Mouse (Mus musculus) ES-E14 (cell line): ENCODE measurements at regions not wholly inside any gene's neighbourhood (a gene's known extent, or its start where the extent isn't known, plus 50 kb on each side); places are given as distances from the start of the nearest gene placed in this dataset.

ENCODE experiments used
- DNase-seq: peaks from one replicate; pipeline ENCODE4 v3.0.0-alpha.2; 2013; ENCODE audit warnings: low read depth, low spot score
- H3K27ac ChIP-seq: 2 replicates; pipeline ENCODE4 v1.5.1; 2012; ENCODE audit warnings: low read depth, mild to moderate bottlenecking, low read length, moderate library complexity, mixed read lengths; ENCODE audit not compliant: poor library complexity, insufficient read depth, severe bottlenecking
- H3K36me3 ChIP-seq: 2 replicates; pipeline ENCODE4 v1.6.1; 2012; ENCODE audit warnings: mild to moderate bottlenecking, low read length, moderate library complexity, mixed read lengths; ENCODE audit not compliant: control insufficient read depth, poor library complexity, insufficient read depth, severe bottlenecking
- H3K4me1 ChIP-seq, 2 experiments: fragments of 150-350 bp in 1 of 2; sonication (generic) in 1 of 2; 2 replicates each; pipeline ENCODE4 v1.6.1; 2012; ENCODE audit warnings: low read length in 2 of 2, mild to moderate bottlenecking in 1 of 2, mixed read lengths in 1 of 2; ENCODE audit not compliant: control insufficient read depth in 2 of 2, insufficient read depth in 2 of 2, poor library complexity in 1 of 2
- H3K4me3 ChIP-seq, 2 experiments: fragments of 150-350 bp in 1 of 2; sonication (generic) in 1 of 2; 2 replicates each; pipeline ENCODE4 v1.5.1; 2012; ENCODE audit warnings: low read length in 2 of 2, low read depth in 1 of 2, mild to moderate bottlenecking in 1 of 2, mixed read lengths in 1 of 2; ENCODE audit not compliant: insufficient read depth in 1 of 2, poor library complexity in 1 of 2, severe bottlenecking in 1 of 2
- H3K9ac ChIP-seq: 2 replicates; pipeline ENCODE4 v1.6.1; 2012; ENCODE audit warnings: low read depth, mild to moderate bottlenecking, low read length, mixed read lengths; ENCODE audit not compliant: poor library complexity, insufficient read depth, severe bottlenecking
- H3K9me3 ChIP-seq: fragments of 150-350 bp; sonication (generic); 2 replicates; pipeline ENCODE4 v1.6.1; 2012; ENCODE audit warnings: low read depth, mild to moderate bottlenecking, low read length; ENCODE audit not compliant: control insufficient read depth, insufficient read depth
- CHD2 ChIP-seq: IDR thresholded peaks from 2 replicates; pipeline ENCODE4 v1.6.1; 2014; ENCODE audit warnings: mild to moderate bottlenecking, low read depth, low read length, inconsistent platforms
- HCFC1 ChIP-seq: IDR thresholded peaks from 2 replicates; pipeline ENCODE4 v1.6.1; 2012; ENCODE audit warnings: low read length, inconsistent platforms, borderline replicate concordance; ENCODE audit not compliant: insufficient read depth
- MAFK ChIP-seq: IDR thresholded peaks from 2 replicates; pipeline ENCODE4 v1.6.1; 2014; ENCODE audit warnings: mild to moderate bottlenecking, low read depth, low read length, inconsistent platforms; ENCODE audit not compliant: insufficient read depth
- ZC3H11A ChIP-seq: IDR thresholded peaks from 2 replicates; pipeline ENCODE4 v1.6.1; 2012; ENCODE audit warnings: low read depth, mild to moderate bottlenecking, inconsistent platforms, low read length, borderline replicate concordance
- ZNF384 ChIP-seq: IDR thresholded peaks from 2 replicates; pipeline ENCODE4 v1.6.1; 2012; ENCODE audit warnings: low read depth, low read length, inconsistent platforms
- in situ Hi-C, 2 experiments: fragments of 600-800 bp; cut with MboI; formaldehyde crosslinking; loops; one replicate each; pipeline ENCODE4 v1.15.1; 2025; ENCODE audit warnings: low sequenced_read_pairs in 2 of 2, inconsistent platforms in 1 of 2; ENCODE audit not compliant: unreplicated experiment in 2 of 2

DNA sequence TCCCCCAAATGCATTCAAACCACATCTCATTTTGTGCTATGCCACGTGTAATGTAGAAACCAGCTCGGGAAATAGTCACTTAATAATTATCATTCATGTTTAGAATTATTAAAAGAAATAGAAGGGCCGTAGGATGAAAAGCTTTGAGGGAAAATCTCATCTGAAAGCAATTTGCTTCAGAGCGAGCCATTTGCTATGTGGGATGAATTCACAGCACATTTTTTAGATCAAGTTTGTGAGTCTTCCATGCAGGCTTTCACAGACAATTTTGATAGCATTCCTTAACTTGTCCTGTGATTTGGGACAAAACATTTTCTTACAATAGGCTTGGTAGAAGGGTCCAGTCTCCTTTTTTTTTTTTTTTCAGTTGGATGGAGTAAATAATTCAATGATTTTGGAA is 283.1 kb downstream of the Hace1 start:
- DNase-seq, result no peak
- Histone ChIP-seq H3K36me3 (no peaks in the 10 kb centered on the region), H3K9ac (no peak overlapping the region), H3K4me3 (no peak overlapping the region), H3K9me3 (no peaks in the 10 kb centered on the region), H3K4me1 (no peaks in the 10 kb centered on the region), H3K27ac (no peak overlapping the region)
- no peak for TF ChIP-seq CHD2
- TF ChIP-seq ZNF384, result no peak
- no peak for TF ChIP-seq HCFC1
- TF ChIP-seq ZC3H11A, result no peak
- TF ChIP-seq MAFK, result no peak
- in situ Hi-C loops, result no loop called here

DNA sequence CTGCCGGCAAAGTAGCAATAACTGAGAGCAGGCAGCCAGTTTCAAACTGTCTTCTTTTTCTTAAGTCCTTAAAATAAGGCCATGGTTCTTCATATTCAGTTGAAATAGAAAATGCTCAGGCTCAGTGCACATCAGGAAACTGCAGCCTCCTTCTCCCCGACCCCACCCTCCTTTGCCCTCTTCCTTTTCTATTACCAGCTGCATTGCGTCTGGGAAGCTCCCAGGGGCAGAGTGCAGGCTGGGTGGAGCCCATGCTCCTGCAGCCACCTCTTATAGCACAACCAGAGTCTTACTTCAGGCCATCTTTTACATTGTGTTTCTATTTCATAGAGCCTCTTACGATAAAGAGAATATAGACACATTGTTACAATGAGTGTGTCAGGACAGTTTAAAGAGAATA is 288.2 kb downstream of the Hace1 start:
- TF ChIP-seq ZC3H11A (no peak), MAFK (no peak)
- H3K27ac ChIP-seq, result no peak overlapping the region

DNA sequence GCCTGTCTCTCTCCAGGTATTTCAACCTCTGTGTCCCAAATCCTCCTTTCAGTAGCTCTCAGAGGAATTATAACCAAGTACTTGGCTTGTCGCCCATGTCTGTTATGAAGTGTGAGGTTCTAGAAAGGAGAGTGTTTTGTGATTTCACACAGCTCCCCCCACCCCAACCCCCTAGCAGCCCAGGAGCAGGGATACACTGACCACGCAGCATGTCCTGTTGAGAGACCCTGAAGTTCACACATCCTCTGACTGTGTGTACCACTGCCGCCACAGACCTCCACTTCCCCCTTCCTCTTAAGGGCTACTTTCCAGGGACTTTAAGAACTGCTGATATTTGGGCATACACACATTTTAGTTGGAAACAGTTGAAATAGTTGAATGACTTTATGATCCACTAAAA is 289.2 kb downstream of the Hace1 start:
- no peaks in the 10 kb centered on the region for H3K36me3 ChIP-seq
- in situ Hi-C loops, result no loop called here

More for the DNA sequence above, 288.2 kb downstream of the Hace1 start:
- Histone ChIP-seq H3K9ac (no peak overlapping the region), H3K36me3 (no peaks in the 10 kb centered on the region), H3K4me3 (no peak overlapping the region), H3K9me3 (no peaks in the 10 kb centered on the region), H3K4me1 (no peaks in the 10 kb centered on the region)
- no peak for DNase-seq
- in situ Hi-C loops, result no loop called here

GRCm38 (mm10) chr10:45871028-45871427 is 293.4 kb downstream of the Hace1 start:
- Histone ChIP-seq H3K9ac (no peak overlapping the region), H3K27ac (no peak overlapping the region), H3K4me1 (no peaks in the 10 kb centered on the region), H3K36me3 (no peaks in the 10 kb centered on the region), H3K9me3 (no peaks in the 10 kb centered on the region), H3K4me3 (no peak overlapping the region)
- TF ChIP-seq CHD2, result no peak
- TF ChIP-seq ZNF384, result no peak
- TF ChIP-seq MAFK, result no peak
- TF ChIP-seq HCFC1, result no peak
- TF ChIP-seq ZC3H11A, result no peak
- DNase-seq, result no peak
- in situ Hi-C loops, result no loop called here

More for the DNA sequence above, 289.2 kb downstream of the Hace1 start:
- no peak overlapping the region for H3K4me3 ChIP-seq
- no peak for DNase-seq
- no peak for TF ChIP-seq HCFC1
- TF ChIP-seq ZNF384, result no peak
- no peak for TF ChIP-seq MAFK
- TF ChIP-seq CHD2, result no peak
- TF ChIP-seq ZC3H11A, result no peak
- H3K9ac ChIP-seq, result no peak overlapping the region
- H3K9me3 ChIP-seq, result no peaks in the 10 kb centered on the region
- H3K27ac ChIP-seq, result no peak overlapping the region
- H3K4me1 ChIP-seq, result no peaks in the 10 kb centered on the region

GRCm38 (mm10) chr10:45872007-45872890 is 294.6 kb downstream of the Hace1 start:
- Histone ChIP-seq H3K9me3 (no peaks in the 10 kb centered on the region), H3K4me3 (no peak overlapping the region), H3K9ac (no peak overlapping the region), H3K36me3 (no peaks in the 10 kb centered on the region), H3K27ac (no peak overlapping the region), H3K4me1 (no peaks in the 10 kb centered on the region)
- in situ Hi-C loops, result no loop called here
- no peak for DNase-seq
- TF ChIP-seq CHD2, result no peak
- TF ChIP-seq HCFC1, result no peak
- no peak for TF ChIP-seq ZNF384
- TF ChIP-seq ZC3H11A, result no peak
- TF ChIP-seq MAFK, result no peak
